Mouse (Mus musculus): ENCODE measurements at regions not wholly inside any gene's neighbourhood (a gene's known extent, or its start where the extent isn't known, plus 50 kb on each side); places are given as distances from the start of the nearest gene placed in this dataset.

GRCm38 (mm10) chr14:76279561-76279960 lies 135.2 kb upstream of the Tsc22d1 start:
- TF ChIP-seq CTCF (IDR thresholded peaks at IDR 0.05; ENCODE audit: low read depth) (no peak), EP300 (optimal IDR thresholded peaks at IDR 0.05) (no peak)

All from stomach, postnatal 0 days (tissue).